Mouse (Mus musculus): ENCODE results near the gene Flrt1.

GRCm38 (mm10) chr19:7107174-7107573 is 1.6 kb upstream of the Flrt1 start:
- TF ChIP-seq POLR2A (IDR thresholded peaks at IDR 0.05; ENCODE audit: insufficient read depth, low read length), result no peak
- TF ChIP-seq CTCF (IDR thresholded peaks at IDR 0.05; ENCODE audit: low read depth, low read length), result no peak
- TF ChIP-seq EP300 (IDR thresholded peaks at IDR 0.05; ENCODE audit: insufficient read depth, low read depth, low read length), result no peak

Data from ES-Bruce4 (cell line).